Mouse (Mus musculus): ENCODE measurements around the gene Usp7.

The Usp7 gene

GRCm38 (mm10) chr16:8791949-8792557 is at the start of gene Usp7:
Gene Usp7 (minus strand): TSS chr16:8792308.
- no peak for DNase-seq (ENCODE audit: low spot score)

GRCm38 (mm10) chr16:8840557-8840956 is 48.4 kb upstream of the Usp7 start:
- DNase-seq (ENCODE audit: low spot score), result no peak

GRCm38 (mm10) chr16:8838921-8839320 is 46.8 kb upstream of the Usp7 start:
- no peak for DNase-seq (ENCODE audit: low spot score)

- DNase-seq (ENCODE audit: low spot score), result no peak
Observed at GRCm38 (mm10) chr16:8837595-8837994, 45.5 kb upstream of the Usp7 start.

GRCm38 (mm10) chr16:8836876-8837275 is 44.8 kb upstream of the Usp7 start:
- DNase-seq (ENCODE audit: low spot score), result no peak

- DNase-seq (ENCODE audit: low spot score), result no peak
Observed at GRCm38 (mm10) chr16:8831241-8831640, 39.1 kb upstream of the Usp7 start.

GRCm38 (mm10) chr16:8830431-8831211 is 38.5 kb upstream of the Usp7 start:
- peak; percentile 68 for DNase-seq (ENCODE audit: low spot score)

- peak; percentile 97 for DNase-seq (ENCODE audit: low spot score)
Observed at GRCm38 (mm10) chr16:8829564-8830359, 37.7 kb upstream of the Usp7 start, which contains the start of gene 1810013L24Rik. Gene 1810013L24Rik (plus strand): TSS chr16:8830100.

- no peak for DNase-seq (ENCODE audit: low spot score)
Observed at GRCm38 (mm10) chr16:8828636-8829563, 36.8 kb upstream of the Usp7 start.

GRCm38 (mm10) chr16:8827366-8827765 is 35.3 kb upstream of the Usp7 start:
- no peak for DNase-seq (ENCODE audit: low spot score)

- no peak for DNase-seq (ENCODE audit: low spot score)
Observed at GRCm38 (mm10) chr16:8823661-8824060, 31.6 kb upstream of the Usp7 start.

GRCm38 (mm10) chr16:8822586-8822985 is 30.5 kb upstream of the Usp7 start:
- DNase-seq (ENCODE audit: low spot score), result no peak

- DNase-seq (ENCODE audit: low spot score), result peak; percentile 36
Observed at GRCm38 (mm10) chr16:8821429-8821828, 29.3 kb upstream of the Usp7 start.

GRCm38 (mm10) chr16:8817872-8818271 is 25.8 kb upstream of the Usp7 start:
- no peak for DNase-seq (ENCODE audit: low spot score)

GRCm38 (mm10) chr16:8810399-8811127 is 18.5 kb upstream of the Usp7 start:
- DNase-seq (ENCODE audit: low spot score), result no peak

GRCm38 (mm10) chr16:8806703-8807102 is 14.6 kb upstream of the Usp7 start:
- DNase-seq (ENCODE audit: low spot score), result no peak

- no peak for DNase-seq (ENCODE audit: low spot score)
Observed at GRCm38 (mm10) chr16:8795906-8796305, 3.8 kb upstream of the Usp7 start.

GRCm38 (mm10) chr16:8794952-8795351 is 2.8 kb upstream of the Usp7 start:
- DNase-seq (ENCODE audit: low spot score), result no peak

- DNase-seq (ENCODE audit: low spot score), result no peak
Observed at GRCm38 (mm10) chr16:8790886-8791285, 1.2 kb downstream of the Usp7 start.

GRCm38 (mm10) chr16:8784753-8785152 is 7.4 kb downstream of the Usp7 start:
- DNase-seq (ENCODE audit: low spot score), result no peak

All from layer of hippocampus, adult 11-12 months (tissue).